Mouse (Mus musculus): ENCODE results near the gene Elane.

- TF ChIP-seq CTCF (IDR thresholded peaks at IDR 0.05; ENCODE audit: low read depth) (no peak), EP300 (optimal IDR thresholded peaks at IDR 0.05) (no peak)
Observed at GRCm38 (mm10) chr10:79920958-79921535, 35.0 kb downstream of the Elane start, which contains the start of gene R3hdm4.
